Mouse (Mus musculus) layer of hippocampus, adult 11-12 months (tissue): Measurements from ENCODE around the gene Ing5.
"Not testable (repeated sequence)": the region's sequence is repeated elsewhere in the genome, so short reads cannot be mapped to it uniquely, and the experiment has no call there.

Experiments used
- DNase-seq: peaks from one replicate; pipeline ENCODE4 v3.0.0; 2022; ENCODE audit warnings: low spot score

Gene Ing5

GRCm38 (mm10) chr1:93811495-93812039 is 7.8 kb downstream of the Ing5 start:
- DNase-seq = no peak

GRCm38 (mm10) chr1:93817823-93818532 is 14.2 kb downstream of the Ing5 start:
- DNase-seq = no peak

GRCm38 (mm10) chr1:93818722-93819121 is 15.0 kb downstream of the Ing5 start:
- DNase-seq = no peak

- no peak for DNase-seq
These were observed 20.2 kb downstream of the Ing5 start for GRCm38 (mm10) chr1:93823796-93824495.

- DNase-seq = no peak
These were observed 20.8 kb downstream of the Ing5 start, which contains the start of gene D2hgdh for GRCm38 (mm10) chr1:93824609-93825008. D2hgdh (plus strand) TSS chr1:93824909.

- peak; percentile 97 for DNase-seq
These were observed 21.4 kb downstream of the Ing5 start for GRCm38 (mm10) chr1:93825105-93825674.

- peak; percentile 31 for DNase-seq
These were observed 22.2 kb downstream of the Ing5 start for GRCm38 (mm10) chr1:93825771-93826539.

- no peak for DNase-seq
These were observed 22.7 kb downstream of the Ing5 start for GRCm38 (mm10) chr1:93826540-93826835.

- DNase-seq = peak; percentile 2
These were observed 29.1 kb downstream of the Ing5 start for GRCm38 (mm10) chr1:93832754-93833360.

GRCm38 (mm10) chr1:93834671-93835150 is 30.9 kb downstream of the Ing5 start:
- peak; percentile 3 for DNase-seq

- DNase-seq = peak; percentile 3
These were observed 31.4 kb downstream of the Ing5 start for GRCm38 (mm10) chr1:93835211-93835610.

GRCm38 (mm10) chr1:93835876-93836531 is 32.2 kb downstream of the Ing5 start:
- peak; percentile 5 for DNase-seq

GRCm38 (mm10) chr1:93836532-93836913 is 32.8 kb downstream of the Ing5 start:
- no peak for DNase-seq

- DNase-seq = no peak
These were observed 33.6 kb downstream of the Ing5 start for GRCm38 (mm10) chr1:93837335-93837734.

GRCm38 (mm10) chr1:93838569-93838968 is 34.8 kb downstream of the Ing5 start:
- not testable (repeated sequence) for DNase-seq

- not testable (repeated sequence) for DNase-seq
These were observed 42.1 kb downstream of the Ing5 start for GRCm38 (mm10) chr1:93845766-93846366.

- not testable (repeated sequence) for DNase-seq
These were observed 52.0 kb downstream of the Ing5 start for GRCm38 (mm10) chr1:93855790-93856189.

- DNase-seq = peak; percentile 25
These were observed 53.6 kb downstream of the Ing5 start for GRCm38 (mm10) chr1:93857370-93857769.

GRCm38 (mm10) chr1:93857991-93858390 is 54.2 kb downstream of the Ing5 start:
- no peak for DNase-seq

GRCm38 (mm10) chr1:93859619-93860018 is 55.9 kb downstream of the Ing5 start:
- DNase-seq = no peak

GRCm38 (mm10) chr1:93861048-93861447 is 57.3 kb downstream of the Ing5 start, which contains the start of gene Gal3st2:
Gal3st2 (plus strand) TSS chr1:93861306.
- DNase-seq = not testable (repeated sequence)
